Mouse (Mus musculus) adrenal gland, adult 8-10 months (tissue): Measurements from ENCODE around the gene Prss22. TPM values are rescaled to one million over a fixed set of nuclear protein-coding genes. Genes with fewer than 3 reads are reported as not detected.

Source experiments
- microRNA-seq, 2 experiments: library from miRNA; unstranded; fragments of <30 nt; microRNA quantifications; one replicate each; pipeline ENCODE4 v1.2.0; 2022
- total RNA-seq, 4 experiments: library from RNA; stranded (reverse); gene quantifications; 2 replicates each; pipeline ENCODE4 v1.2.4; 2022

The Prss22 gene
- total RNA-seq, 4 experiments from 2014 or later: not detected

Small RNA genes within 50 kb of the gene (microRNA-seq; reads per million reads assigned to microRNA genes)
- 0 reads per million in 2 experiments for gene Gm27700

Other genes with a start within 250 kb of the Prss22 start
- gene Flywch1, start 226.5 kb downstream of the Prss22 start, total RNA-seq: 100 to 1,000 TPM in 2 of 4 experiments, 10 to 100 TPM in 2; 82.9 to 115 (median 102) TPM
- gene Flywch2, start 212.0 kb downstream of the Prss22 start, total RNA-seq: 10 to 100 TPM in 3 of 4 experiments, 1 to 10 TPM in 1; 5.8 to 15.4 (median 13.1) TPM
- 1,000 to 10,000 TPM in 1 of 4 experiments, 100 to 1,000 TPM in 3; 612 to 1,355 (median 855) TPM for gene Srrm2, start 207.6 kb downstream of the Prss22 start, total RNA-seq
- gene Elob, start 169.0 kb downstream of the Prss22 start, total RNA-seq: 100 to 1,000 TPM; 365 to 430 (median 403) TPM
- not detected for gene Prss33, start 162.0 kb downstream of the Prss22 start, total RNA-seq
- not detected for gene Prss32, start 154.2 kb downstream of the Prss22 start, total RNA-seq
- gene Prss41, start 153.9 kb downstream of the Prss22 start, total RNA-seq: 1 to 10 TPM in 3 of 4 experiments, under 1 TPM in 1; 0.56 to 1.8 (median 1.4) TPM
- not detected for gene Prss21, start 130.0 kb downstream of the Prss22 start, total RNA-seq
- gene Dcpp1, start 117.2 kb downstream of the Prss22 start, total RNA-seq: not detected
- gene Dcpp2, start 117.2 kb downstream of the Prss22 start, total RNA-seq: not detected
- not detected for gene Dcpp3, start 80.6 kb downstream of the Prss22 start, total RNA-seq
- gene Sbp, start 56.4 kb downstream of the Prss22 start, total RNA-seq: not detected
- not detected for gene Sbpl, start 42.8 kb downstream of the Prss22 start, total RNA-seq
- under 1 TPM in 3 of 4 experiments, not detected in 1; 0.19 to 0.41 (median 0.31) TPM for gene Prss30, start 17.5 kb downstream of the Prss22 start, total RNA-seq
- gene Prss27, start 40.0 kb upstream of the Prss22 start, total RNA-seq: under 1 TPM in 1 of 4 experiments, not detected in 3; 0.70 TPM
- 10 to 100 TPM; 13.7 to 17.7 (median 15.1) TPM for gene Kctd5, start 75.4 kb upstream of the Prss22 start, total RNA-seq
- gene Pdpk1, start 152.8 kb upstream of the Prss22 start, total RNA-seq: 10 to 100 TPM; 46.0 to 63.6 (median 61.9) TPM
- 10 to 100 TPM; 39.3 to 64.9 (median 50.3) TPM for gene Amdhd2, start 165.7 kb upstream of the Prss22 start, total RNA-seq
- gene Atp6v0c, start 171.6 kb upstream of the Prss22 start, total RNA-seq: 100 to 1,000 TPM; 416 to 520 (median 442) TPM
- gene Tbc1d24, start 207.5 kb upstream of the Prss22 start, total RNA-seq: 10 to 100 TPM; 18.8 to 24.3 (median 23.8) TPM
- gene Ntn3, start 211.4 kb upstream of the Prss22 start, total RNA-seq: 1 to 10 TPM; 1.7 to 4.2 (median 2.9) TPM
- 1 to 10 TPM; 6.1 to 9.8 (median 7.6) TPM for gene Tedc2, start 222.8 kb upstream of the Prss22 start, total RNA-seq